Mouse (Mus musculus) CH12.LX (cell line): ENCODE results near the gene Ldlrad3.

Experiments used
- E2F4 ChIP-seq: IDR thresholded peaks from 2 replicates; pipeline ENCODE4 v1.6.1; 2011; ENCODE audit warnings: low read depth, low read length, improper control_type of control experiment; ENCODE audit not compliant: insufficient replicate concordance
- EP300 ChIP-seq: IDR thresholded peaks from 2 replicates; pipeline ENCODE4 v1.6.1; 2011; ENCODE audit warnings: low read length, improper control_type of control experiment
- HCFC1 ChIP-seq: IDR thresholded peaks from 2 replicates; pipeline ENCODE4 v1.6.1; 2012; ENCODE audit warnings: low read depth, mild to moderate bottlenecking, inconsistent platforms, low read length, improper control_type of control experiment

GRCm38 (mm10) chr2:102181459-102181858 lies 4.7 kb downstream of the Ldlrad3 start:
- TF ChIP-seq HCFC1 (no peak), E2F4 (no peak), EP300 (no peak)
